Mouse (Mus musculus) G1E-ER4 (cell line): Measurements from ENCODE around the gene Nmrk2. TPM values are rescaled to one million over a fixed set of nuclear protein-coding genes. Genes with fewer than 3 reads are reported as not detected.

Experiments
- GATA1 ChIP-seq: IDR thresholded peaks from one replicate; pipeline ENCODE4 v1.8.0; 2012; ENCODE audit warnings: low read length, inconsistent platforms
- polyA plus RNA-seq: library from polyadenylated mRNA; stranded (reverse); fragments of >175 nt; gene quantifications from 2 replicates; pipeline ENCODE4 v1.2.3, GENCODE M21; 2012

The Nmrk2 gene
- polyA plus RNA-seq, 1 experiment: not detected

GRCm38 (mm10) chr10:81229735-81230437 lies 28.0 kb upstream of the Nmrk2 start:
- TF ChIP-seq GATA1: no peak

GRCm38 (mm10) chr10:81221402-81222015 lies 19.7 kb upstream of the Nmrk2 start:
- no peak for TF ChIP-seq GATA1

GRCm38 (mm10) chr10:81217964-81218363 lies 16.1 kb upstream of the Nmrk2 start:
- no peak for TF ChIP-seq GATA1

- no peak for TF ChIP-seq GATA1
Observed at GRCm38 (mm10) chr10:81216810-81217209, 15.0 kb upstream of the Nmrk2 start.

GRCm38 (mm10) chr10:81216260-81216659 lies 14.4 kb upstream of the Nmrk2 start:
- TF ChIP-seq GATA1: no peak

- TF ChIP-seq GATA1: no peak
Observed at GRCm38 (mm10) chr10:81210154-81210553, 8.3 kb upstream of the Nmrk2 start.

GRCm38 (mm10) chr10:81204137-81204536 lies 2.3 kb upstream of the Nmrk2 start:
- TF ChIP-seq GATA1: no peak

GRCm38 (mm10) chr10:81202978-81203720 lies 1.3 kb upstream of the Nmrk2 start:
- no peak for TF ChIP-seq GATA1

- no peak for TF ChIP-seq GATA1
Observed at GRCm38 (mm10) chr10:81200605-81201287, 1.1 kb downstream of the Nmrk2 start.

GRCm38 (mm10) chr10:81200141-81200540 lies 1.7 kb downstream of the Nmrk2 start:
- no peak for TF ChIP-seq GATA1

- no peak for TF ChIP-seq GATA1
Observed at GRCm38 (mm10) chr10:81198990-81199389, 2.9 kb downstream of the Nmrk2 start.

GRCm38 (mm10) chr10:81198230-81198629 lies 3.6 kb downstream of the Nmrk2 start:
- TF ChIP-seq GATA1: no peak

GRCm38 (mm10) chr10:81197305-81197704 lies 4.5 kb downstream of the Nmrk2 start:
- TF ChIP-seq GATA1: no peak

- TF ChIP-seq GATA1: no peak
Observed at GRCm38 (mm10) chr10:81196470-81197065, 5.3 kb downstream of the Nmrk2 start.

GRCm38 (mm10) chr10:81195300-81195699 lies 6.6 kb downstream of the Nmrk2 start:
- no peak for TF ChIP-seq GATA1
